Mouse (Mus musculus) testis, postnatal 14 days (tissue): Measurements from ENCODE around the gene Trim30c.
"Not testable (repeated sequence)": the region's sequence is repeated elsewhere in the genome, so short reads cannot be mapped to it uniquely, and the experiment has no call there.

ENCODE experiments used
- DNase-seq: peaks from one replicate; pipeline ENCODE4 v3.0.0; 2021; ENCODE audit warnings: low spot score

Trim30c gene

DNA sequence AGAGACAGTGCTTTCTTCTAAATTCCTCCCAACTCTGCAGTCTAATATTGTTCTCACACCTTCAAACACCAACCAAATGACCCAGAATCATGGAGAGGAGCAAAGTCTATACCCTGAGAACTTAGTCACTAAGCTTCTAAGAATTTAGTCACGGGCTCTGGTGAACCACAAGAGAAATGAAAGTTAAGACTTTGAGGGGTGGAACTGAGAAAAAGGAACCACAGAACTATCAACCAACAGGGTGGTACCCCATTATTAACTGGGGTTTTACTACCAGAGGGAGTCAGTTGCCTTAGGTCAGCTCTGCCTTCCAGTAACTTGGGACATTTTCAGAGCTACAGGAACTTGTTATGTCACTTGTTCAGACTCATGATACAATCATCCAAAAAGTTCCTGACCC, at the start of gene Trim30c:
Gene Trim30c, minus strand, starts transcription at position 140 of the 400 bp plus-strand sequence.
- DNase-seq: no peak

DNA sequence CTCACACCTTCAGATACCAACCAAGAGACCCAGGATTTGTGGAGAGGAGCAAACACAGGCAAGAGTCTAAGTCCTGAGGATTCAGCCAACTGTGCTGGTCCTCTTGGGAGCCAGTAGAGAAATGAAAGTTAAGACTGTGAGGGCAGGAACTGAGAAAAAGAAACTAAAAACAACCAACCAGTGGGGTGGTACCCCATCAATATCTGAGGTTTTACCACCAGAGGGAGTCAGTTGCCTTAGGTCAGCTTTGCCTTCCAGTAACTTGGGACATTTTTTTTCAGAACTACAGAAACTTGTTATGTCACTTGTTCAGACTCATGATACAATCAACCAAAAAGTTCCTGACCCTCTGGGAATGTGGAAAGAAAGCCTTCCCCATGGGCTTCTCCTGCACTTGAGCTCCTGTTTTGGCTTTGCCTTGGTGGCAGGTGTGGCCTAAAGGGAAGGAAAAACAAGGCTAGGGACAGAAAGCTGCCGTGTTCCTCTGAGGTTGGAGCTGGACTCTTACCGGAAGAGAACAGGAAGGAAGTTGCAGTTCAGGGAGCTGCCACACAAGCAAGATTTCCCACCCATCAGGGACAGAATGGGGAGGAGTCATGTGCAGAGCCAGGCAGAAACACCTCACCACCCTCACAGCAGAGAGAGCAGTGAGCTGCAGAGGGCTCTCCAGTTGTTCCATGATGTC, 45.5 kb upstream of the Trim30c start:
- no peak for DNase-seq

DNA sequence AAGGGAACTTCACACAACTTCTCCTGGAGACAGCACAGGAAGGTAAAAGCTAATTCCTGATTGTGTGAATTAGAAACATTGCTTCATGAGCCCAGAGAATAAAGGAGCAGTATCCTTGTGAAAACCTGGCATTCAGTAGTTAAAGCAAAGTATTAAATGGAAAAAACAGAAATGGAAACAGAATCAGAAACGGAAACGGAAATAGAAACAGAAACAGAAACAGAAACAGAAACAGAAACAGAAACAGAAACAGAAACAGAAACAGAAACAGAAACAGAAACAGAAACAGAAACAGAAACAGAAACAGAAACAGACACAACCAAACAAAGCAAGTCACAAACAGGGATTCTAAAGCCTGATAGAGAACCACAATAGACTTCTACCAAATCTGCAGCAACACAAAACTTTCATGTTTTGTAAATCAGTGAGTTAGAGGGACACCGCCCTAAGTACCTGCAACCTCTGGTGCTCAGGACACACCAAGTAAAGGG, 3.9 kb upstream of the Trim30c start:
- no peak for DNase-seq

DNA sequence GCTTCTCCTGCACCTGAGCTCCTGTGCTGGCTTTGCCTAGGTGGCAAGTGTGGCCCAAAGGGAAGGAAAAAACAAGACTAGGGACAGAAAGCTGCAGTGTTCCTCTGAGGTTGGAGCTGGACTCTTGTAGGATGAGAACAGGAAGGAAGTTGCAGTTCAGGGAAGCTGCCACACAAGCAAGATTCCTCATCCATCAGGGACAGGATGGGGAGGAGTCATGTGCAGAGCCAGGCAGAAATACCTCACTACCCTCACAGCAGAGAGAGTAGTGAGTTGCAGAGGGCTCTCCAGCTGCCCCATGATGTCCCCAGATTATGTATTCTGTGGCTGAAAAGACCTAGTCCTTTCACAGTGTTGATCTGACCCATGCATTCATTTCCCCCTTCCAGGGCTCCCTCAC, 503 bp upstream of the Trim30c start:
- no peak for DNase-seq

DNA sequence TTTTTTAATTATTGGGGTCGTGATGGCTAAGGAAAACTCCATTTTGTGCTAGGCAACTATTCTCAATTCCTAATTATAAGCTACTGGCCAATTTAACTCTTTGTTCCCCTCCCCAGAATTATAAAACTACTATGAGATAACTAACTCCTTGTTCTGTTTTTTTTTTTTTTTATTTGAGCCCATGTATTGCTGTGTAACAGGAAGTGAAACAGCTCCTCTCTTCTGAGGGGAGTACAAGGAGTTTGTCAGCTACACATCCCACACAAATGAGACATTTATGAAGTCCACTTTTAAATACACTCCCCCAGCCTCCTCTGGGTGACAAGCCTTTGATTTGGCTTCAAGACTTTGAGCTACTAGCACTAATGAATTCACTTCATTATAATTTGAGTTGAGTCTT, 2.1 kb downstream of the Trim30c start:
- no peak for DNase-seq

DNA sequence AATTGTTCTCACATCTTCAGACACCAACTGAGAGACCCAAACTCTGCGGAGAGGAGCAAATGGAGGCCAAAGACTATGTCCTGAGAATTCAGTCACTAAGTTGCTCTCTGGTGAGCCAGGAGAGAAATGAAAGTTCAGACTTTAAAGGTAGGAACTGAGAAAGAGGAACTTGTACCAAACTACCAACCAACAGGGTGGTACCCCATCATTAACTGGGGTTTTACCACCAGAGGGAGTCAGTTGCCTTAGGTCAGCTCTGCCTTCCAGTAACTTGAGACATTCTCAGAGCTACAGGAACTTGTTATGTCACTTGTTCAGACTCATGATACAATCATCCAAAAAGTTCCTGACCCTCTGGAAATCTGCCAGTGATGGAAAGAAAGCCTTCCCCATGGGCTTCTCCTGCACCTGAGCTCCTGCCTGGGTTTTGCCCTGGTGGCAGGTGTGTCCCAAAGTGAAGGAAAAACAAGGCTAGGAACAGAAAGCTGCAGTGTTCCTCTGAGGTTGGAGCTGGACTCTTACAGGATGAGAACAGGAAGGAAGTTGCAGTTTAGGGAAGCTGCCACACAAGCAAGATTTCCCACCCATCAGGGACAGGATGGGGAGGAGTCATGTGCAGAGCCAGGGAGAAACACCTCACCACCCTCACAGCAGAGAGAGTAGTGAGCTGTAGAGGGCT, 30.8 kb downstream of the Trim30c start, which contains the start of gene Trim30b:
Gene Trim30b, minus strand, starts transcription at position 149 of the 679 bp plus-strand sequence.
- no peak for DNase-seq

DNA sequence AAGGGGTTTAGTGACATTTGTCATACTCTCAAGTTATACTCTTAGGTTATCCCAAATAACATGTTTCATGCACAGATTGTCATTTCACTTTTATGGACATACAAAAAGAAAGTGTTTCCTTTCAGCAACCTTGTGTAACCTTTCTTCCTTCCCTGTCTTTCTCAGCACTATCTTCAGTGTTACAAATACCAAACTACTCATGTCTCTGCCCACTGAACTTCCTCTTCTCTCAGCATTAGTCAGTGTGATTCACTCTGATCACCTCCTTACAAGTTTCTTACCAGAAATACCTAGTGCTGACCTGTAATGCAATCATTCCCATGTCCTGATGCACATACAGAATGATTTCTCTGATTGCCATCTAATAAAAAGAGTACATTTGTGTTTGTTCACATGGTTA, 34.3 kb downstream of the Trim30c start:
- DNase-seq: no peak

DNA sequence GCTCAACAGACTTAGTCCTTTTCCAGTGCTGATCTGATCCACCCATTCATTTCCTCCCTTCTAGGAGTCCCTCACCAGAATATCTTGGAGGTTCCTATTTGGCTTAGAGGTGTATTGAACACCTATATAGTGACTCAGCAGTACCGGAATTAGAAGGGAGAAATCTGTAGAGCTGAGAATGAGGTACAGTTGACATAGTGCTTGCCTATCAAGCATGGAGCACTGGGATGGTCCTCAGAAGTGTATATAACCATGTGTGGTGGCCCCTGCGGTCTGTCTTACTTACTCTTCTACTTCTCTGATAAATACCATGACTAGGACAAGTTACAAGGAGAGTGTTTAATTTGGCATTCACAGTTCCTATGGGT, 47.1 kb downstream of the Trim30c start:
- DNase-seq: no peak

DNA sequence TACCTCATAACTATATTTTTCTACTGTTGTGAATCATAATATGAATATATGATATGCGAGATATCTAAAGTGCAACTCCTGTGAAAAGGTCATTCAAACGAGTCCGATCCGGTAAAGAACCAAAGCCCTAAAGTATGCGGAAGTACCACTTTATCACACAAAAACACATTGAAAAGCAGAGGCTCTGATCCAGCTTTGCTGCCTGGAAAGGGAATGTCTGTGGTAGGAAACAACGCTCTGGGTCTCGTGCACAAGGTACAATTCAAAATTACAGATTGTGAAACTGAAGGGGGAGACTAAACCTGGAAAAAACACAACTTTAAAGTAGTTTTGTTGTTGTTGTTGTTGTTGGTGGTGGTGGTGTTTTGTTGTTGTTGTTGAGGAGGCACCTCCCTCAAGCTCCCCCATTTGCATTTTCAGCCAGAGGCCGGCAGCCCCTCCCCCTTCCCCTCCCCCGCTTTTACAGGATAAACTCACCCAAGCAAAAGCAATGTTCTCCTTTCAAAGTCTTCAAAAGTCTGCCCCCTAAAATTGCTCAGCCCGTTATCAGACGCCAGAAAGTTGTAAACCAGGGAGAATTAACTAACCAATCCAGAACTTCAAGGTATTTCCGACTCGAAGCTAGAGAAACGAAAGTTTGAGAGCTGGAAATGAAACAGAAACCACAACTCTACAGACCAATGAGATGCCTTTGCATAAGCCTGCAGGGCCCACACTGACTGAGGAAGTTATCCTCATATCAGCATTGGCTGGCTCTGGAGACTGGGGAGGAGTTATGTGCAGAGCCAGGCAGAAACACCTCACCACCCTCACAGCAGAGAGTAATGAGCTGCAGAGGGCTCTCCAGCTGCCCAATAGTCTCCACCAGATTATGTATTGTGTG, 47.7 kb downstream of the Trim30c start, which contains the start of gene Trim12c:
Gene Trim12c, minus strand, starts transcription at position 646 of the 883 bp plus-strand sequence.
- DNase-seq: peak; percentile 71

DNA sequence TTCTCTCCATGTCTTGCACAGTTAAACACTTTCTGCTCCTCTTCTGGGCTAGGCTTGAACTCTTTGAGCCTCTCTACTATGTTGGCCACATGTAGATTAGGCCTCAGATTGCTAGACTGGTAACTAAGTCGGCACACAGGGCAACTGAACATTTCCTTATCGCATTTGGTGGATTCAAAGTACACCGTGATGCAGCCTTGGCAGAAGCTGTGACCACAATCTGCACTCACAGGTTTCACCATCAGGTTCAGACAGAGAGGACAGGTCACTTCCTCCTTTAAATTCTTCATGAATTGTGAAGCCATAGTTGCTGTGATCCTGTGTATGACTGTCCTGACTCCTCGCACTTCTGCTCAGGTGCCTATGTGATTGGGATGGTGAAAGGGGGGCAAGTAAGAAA, 52.6 kb downstream of the Trim30c start:
- DNase-seq: not testable (repeated sequence)

DNA sequence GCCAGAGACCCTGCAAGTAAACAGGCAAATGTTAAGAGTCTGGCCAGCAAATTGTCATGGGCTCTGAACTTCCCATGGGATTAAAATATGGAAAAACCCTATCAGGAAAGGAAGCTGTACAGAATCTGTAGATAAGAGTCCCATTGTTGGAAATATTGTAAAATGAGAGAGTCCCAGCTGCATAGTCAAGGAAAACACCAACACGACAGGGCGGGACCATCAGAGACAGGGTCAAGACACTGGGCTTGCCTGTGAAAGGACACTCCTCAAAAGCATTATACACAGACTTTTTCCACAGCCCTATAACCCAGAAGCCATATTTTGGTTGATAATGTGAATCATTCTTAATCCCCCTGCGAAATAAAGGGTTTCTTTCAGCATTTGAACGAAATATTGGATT, 59.9 kb downstream of the Trim30c start:
- not testable (repeated sequence) for DNase-seq

DNA sequence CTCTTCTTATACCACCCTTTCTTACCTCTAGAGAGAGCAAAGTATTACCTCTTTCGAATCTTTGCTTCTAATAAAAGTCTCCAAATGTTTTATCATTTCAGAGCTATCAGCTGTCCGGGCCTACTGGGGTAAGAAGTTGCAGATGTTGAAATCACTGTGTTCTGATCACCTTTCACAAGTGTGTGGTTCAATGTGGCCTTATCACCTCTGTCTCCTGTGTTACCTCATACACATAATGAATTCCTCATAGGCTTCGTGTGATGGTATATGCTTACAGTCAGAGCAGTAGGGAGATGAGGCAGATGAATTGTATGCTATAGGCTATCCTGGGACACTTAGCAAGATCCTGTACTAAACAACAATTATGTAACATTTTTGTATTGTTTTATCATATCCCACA, 65.1 kb downstream of the Trim30c start:
- not testable (repeated sequence) for DNase-seq
